Mouse (Mus musculus) left cerebral cortex, adult 2 months (tissue): ENCODE measurements at regions not wholly inside any gene's neighbourhood (a gene's known extent, or its start where the extent isn't known, plus 50 kb on each side); places are given as distances from the start of the nearest gene placed in this dataset.

ENCODE experiments used
- DNase-seq, 2 experiments: peaks; one replicate each; pipeline ENCODE4 v3.0.0; 2021 to 2022; ENCODE audit warnings: low spot score in 2 of 2, mixed read lengths in 1 of 2; ENCODE audit errors: extremely low spot score in 1 of 2
- H3K27ac ChIP-seq: fragments of 200-600 bp; 2 replicates; pipeline ENCODE4 v1.8.1; 2022
- H3K4me3 ChIP-seq: fragments of 200-600 bp; 2 replicates; pipeline ENCODE4 v1.8.1; 2022
- CTCF ChIP-seq: fragments of 200-600 bp; IDR thresholded peaks from 2 replicates; pipeline ENCODE4 v1.8.1; 2022; ENCODE audit warnings: antibody characterized with exemption, mild to moderate bottlenecking, moderate library complexity
- intact Hi-C: fragments of 180-260 bp; cut with DNase I; formaldehyde crosslinking; loops from one replicate; pipeline ENCODE4 v1.15.1; 2025

GRCm38 (mm10) chr14:95775737-95776136 lies 105.3 kb upstream of the 4921530L21Rik start:
- H3K27ac ChIP-seq = no peak overlapping the region
- intact Hi-C loops = loop anchor here (5.0 to 10.0 kb wide), 2 partner anchors 1858 to 1881 kb away; partner anchors contain the start of gene Pcdh9
- no peak for DNase-seq
- no peak overlapping the region for H3K4me3 ChIP-seq
- no peak for TF ChIP-seq CTCF

GRCm38 (mm10) chr14:95777439-95777838 lies 103.6 kb upstream of the 4921530L21Rik start:
- peak; percentile 43 for TF ChIP-seq CTCF
- Histone ChIP-seq H3K4me3 (no peak overlapping the region), H3K27ac (no peak overlapping the region)
- DNase-seq = no peak
- intact Hi-C loops = loop anchor here (5.0 to 10.0 kb wide), 2 partner anchors 1860 to 1883 kb away; partner anchors contain the start of gene Pcdh9
